Mouse (Mus musculus) kidney, postnatal 4 days (tissue): ENCODE measurements around the gene Olfr1257.
"Not testable (repeated sequence)": the region's sequence is repeated elsewhere in the genome, so short reads cannot be mapped to it uniquely, and the experiment has no call there.

Experiments used
- DNase-seq, 2 experiments: peaks; one replicate each; pipeline ENCODE4 v3.0.0; 2021; ENCODE audit warnings: mixed read lengths in 2 of 2

The Olfr1257 gene

DNA sequence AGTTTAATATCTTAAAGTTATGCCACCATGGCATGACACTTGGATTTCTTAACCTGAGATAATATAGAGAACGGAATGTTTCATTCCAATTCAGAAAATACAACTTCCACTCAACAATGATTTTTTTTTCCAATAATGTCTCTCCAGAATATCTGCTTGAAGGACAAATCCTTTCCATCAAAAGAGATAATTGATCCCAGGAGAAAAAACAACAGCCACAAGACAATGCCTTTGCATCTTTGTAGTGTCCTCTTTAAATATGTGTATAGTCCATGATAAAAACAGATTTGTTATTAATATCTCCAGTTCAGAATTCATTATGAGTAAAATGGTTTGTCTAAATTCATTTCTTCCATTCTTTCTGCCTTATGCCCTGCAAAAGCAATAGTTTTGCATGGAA, at the start of gene Olfr1257:
Gene Olfr1257, plus strand, starts transcription at position 301 of the 400 bp plus-strand sequence.
- no peak for DNase-seq

DNA sequence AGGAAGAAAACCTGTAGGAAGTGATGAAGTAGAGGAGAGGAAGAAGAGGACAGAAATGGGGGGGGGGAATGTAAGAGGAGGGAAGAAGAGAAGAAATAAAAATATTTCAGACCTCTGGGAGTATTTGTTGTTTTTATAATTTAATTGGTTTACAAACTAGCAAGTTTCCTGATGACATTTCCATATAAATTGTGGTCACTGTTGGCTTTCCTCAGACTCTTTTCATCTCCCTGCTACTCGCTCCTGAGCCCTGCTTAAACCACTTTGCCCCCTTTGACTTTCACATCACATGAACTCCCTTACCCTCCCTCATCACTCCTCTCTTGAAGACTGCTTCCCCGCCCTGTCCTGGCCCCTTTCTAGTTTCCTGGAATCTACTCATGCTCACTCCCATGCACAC, 36.8 kb upstream of the Olfr1257 start, which contains the start of gene Olfr1256:
Gene Olfr1256, minus strand, starts transcription at position 101 of the 400 bp plus-strand sequence.
- no peak for DNase-seq

DNA sequence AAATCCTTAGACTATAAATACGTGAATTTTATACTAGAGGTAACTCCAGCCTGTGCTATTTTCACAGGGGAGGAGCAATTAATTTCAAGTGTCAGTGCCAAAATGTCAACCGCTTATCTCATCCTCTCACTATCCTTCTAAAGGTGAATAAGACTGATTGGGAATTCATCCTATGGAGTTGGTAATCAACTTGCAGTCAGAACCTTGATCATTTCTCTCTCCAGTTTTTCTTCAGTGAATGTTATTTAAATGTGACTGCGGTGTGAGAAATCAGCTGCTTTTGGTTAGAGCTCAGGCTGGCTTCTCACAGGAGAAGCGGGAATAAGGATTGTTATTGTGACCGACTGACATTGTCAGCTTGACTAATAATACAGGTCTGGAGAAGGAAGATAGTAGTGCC, 30.1 kb upstream of the Olfr1257 start, which contains the start of gene Olfr48:
Gene Olfr48, minus strand, starts transcription at position 101 of the 400 bp plus-strand sequence.
- DNase-seq = no peak

DNA sequence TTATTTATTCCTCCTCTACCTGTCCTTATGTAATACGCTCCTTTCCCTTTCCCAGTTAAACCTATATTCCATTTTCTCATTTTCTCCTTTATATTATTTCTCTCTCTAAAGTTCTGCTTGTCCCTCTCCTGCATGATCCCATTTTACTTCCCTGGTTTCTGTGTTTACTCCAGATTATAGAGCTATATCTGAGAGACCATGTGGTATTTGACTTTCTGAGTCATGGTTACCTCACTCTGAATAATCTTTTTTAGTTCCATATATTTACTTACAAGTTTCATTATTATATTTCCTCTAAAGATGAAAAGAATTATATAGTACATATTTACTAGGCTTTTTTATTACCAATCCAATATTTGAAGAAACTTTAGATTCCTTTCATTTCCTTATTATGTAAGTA, 29.0 kb upstream of the Olfr1257 start:
- no peak for DNase-seq

DNA sequence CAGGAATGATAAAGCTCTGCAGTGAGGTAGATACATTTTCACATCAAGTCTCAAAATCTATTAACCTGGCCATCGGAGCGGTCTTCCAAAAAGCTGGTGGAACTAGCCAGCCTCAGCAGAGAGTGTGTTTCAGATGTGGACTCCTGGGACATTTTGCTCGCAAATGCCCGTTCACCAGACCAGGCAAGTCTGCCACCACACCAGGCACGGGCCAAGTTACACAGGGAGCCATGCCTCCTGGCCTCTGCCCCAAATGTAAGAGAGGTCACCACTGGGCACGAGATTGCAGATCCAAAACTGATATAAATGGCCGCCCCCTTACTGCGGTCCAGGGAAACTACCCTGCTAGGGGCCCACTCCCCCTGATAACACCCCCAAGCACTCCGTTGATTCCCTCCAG, 34.4 kb downstream of the Olfr1257 start:
- not testable (repeated sequence) for DNase-seq

DNA sequence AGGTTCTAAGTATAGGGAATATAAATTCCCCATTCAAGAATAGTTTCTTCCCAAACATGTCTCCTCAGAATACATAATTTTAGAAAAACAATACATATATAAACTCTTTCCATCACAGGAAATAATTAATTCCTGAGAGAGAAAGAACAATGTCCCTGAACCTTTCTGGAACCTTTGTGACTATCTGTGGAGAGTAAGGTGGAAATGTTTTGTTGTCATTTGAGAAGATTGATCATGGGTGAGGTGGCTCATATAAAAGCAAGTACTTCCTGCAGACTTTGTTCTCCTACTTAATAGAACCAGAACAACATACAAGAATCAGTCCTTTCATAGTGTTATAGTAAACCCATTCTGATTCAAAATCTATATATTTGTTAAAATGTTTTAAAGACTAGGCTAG, 48.8 kb downstream of the Olfr1257 start, which contains the start of gene Olfr1258:
Gene Olfr1258, plus strand, starts transcription at position 301 of the 400 bp plus-strand sequence.
- DNase-seq = no peak
